Mouse (Mus musculus) lung, postnatal 0 days (tissue): ENCODE data around the gene Scnn1b.

Source experiments
- CTCF ChIP-seq: IDR thresholded peaks from 2 replicates; pipeline ENCODE4 v1.5.1; 2016; ENCODE audit warnings: antibody characterized with exemption, mild to moderate bottlenecking
- EP300 ChIP-seq: IDR thresholded peaks from 2 replicates; pipeline ENCODE4 v1.6.1; 2016; ENCODE audit warnings: antibody characterized with exemption, mild to moderate bottlenecking, control low read depth

- TF ChIP-seq CTCF, result no peak
- TF ChIP-seq EP300, result no peak
Measured at GRCm38 (mm10) chr7:121931246-121931645, 66.4 kb downstream of the Scnn1b start.
